Mouse (Mus musculus): Measurements from ENCODE around the gene Foxk2. TPM values are rescaled to one million over a fixed set of nuclear protein-coding genes. Genes with fewer than 3 reads are reported as not detected.

Gene Foxk2
- polyA plus RNA-seq, 1 experiment from 2014 or later, result 13.7 TPM

DNA sequence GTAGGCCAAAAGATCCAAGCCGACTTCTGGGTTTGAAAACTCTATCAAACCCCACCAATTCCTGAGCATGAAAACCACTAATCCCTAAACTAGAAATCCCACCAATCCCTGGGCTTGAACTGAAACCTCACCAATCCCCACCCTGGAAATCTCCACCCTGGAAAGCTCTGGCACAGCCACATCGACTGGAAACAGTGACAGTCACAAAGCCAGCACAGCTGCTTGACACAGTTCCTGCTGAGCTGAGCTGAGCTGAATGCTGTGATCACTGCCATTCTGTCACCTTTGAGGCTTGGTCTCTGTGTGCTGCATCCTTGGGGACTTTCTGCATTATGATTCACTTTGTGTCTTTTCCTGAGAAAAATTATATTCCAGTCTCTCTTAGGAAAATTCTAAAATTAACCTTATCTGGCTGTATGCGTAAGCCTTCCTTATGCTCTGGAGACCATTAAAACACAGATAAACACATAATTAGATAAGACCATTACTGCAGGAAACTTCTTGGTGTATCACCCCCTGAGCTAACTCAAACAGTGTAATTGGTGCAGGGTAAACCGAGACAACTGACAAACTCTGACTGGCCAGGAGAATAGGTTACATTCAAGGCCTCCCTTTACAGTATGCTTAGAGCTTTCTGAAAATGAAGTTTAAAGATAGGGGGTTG lies 28.0 kb upstream of the Foxk2 start:
- H3K9me3 ChIP-seq (ENCODE audit: control insufficient read depth, low read length), result no peaks in the 10 kb centered on the region
- H3K27ac ChIP-seq (ENCODE audit: low read depth, low read length), result no peak overlapping the region
- H3K4me3 ChIP-seq (ENCODE audit: low read depth, low read length), result no peak overlapping the region
- H3K27me3 ChIP-seq (ENCODE audit: control insufficient read depth, insufficient read depth, low read length), result no peaks in the 10 kb centered on the region
- H3K9ac ChIP-seq (ENCODE audit: low read length), result no peak overlapping the region
- H3K4me2 ChIP-seq, result no peak overlapping the region
- H3K36me3 ChIP-seq (ENCODE audit: control insufficient read depth, insufficient read depth, low read length), result no peaks in the 10 kb centered on the region
- H3K4me1 ChIP-seq (ENCODE audit: control insufficient read depth, insufficient read depth, low read length), result peaks cover 17% of the 10 kb centered on the region
- ATAC-seq (ENCODE audit: low FRiP score) (no peak), DNase-seq (ENCODE audit: low spot score, missing footprints) (no peak)
- WGBS, result 48% methylated on average over 4 of the region's 4 CpGs

GRCm38 (mm10) chr11:121232706-121233105 lies 27.1 kb upstream of the Foxk2 start:
- no peaks in the 10 kb centered on the region for H3K9me3 ChIP-seq (ENCODE audit: control insufficient read depth, low read length)
- H3K4me2 ChIP-seq, result no peak overlapping the region

GRCm38 (mm10) chr11:121235475-121236238 lies 24.1 kb upstream of the Foxk2 start:
- WGBS, result 24% methylated on average over 9 of the region's 9 CpGs
- Histone ChIP-seq H3K4me1 (ENCODE audit: control insufficient read depth, insufficient read depth, low read length) (peaks cover 14% of the 10 kb centered on the region), H3K4me3 (ENCODE audit: low read depth, low read length) (no peak overlapping the region; the same call in 1 of the 2 replicates), H3K27me3 (ENCODE audit: control insufficient read depth, insufficient read depth, low read length) (no peaks in the 10 kb centered on the region), H3K9me3 (ENCODE audit: control insufficient read depth, low read length) (no peaks in the 10 kb centered on the region), H3K36me3 (ENCODE audit: control insufficient read depth, insufficient read depth, low read length) (no peaks in the 10 kb centered on the region), H3K4me2 (peak overlapping the region; percentile 60), H3K9ac (ENCODE audit: low read length) (no peak overlapping the region), H3K27ac (ENCODE audit: low read depth, low read length) (peak overlapping the region; percentile 98)
- DNase-seq (ENCODE audit: low spot score, missing footprints), result peak; percentile 90
- ATAC-seq (ENCODE audit: low FRiP score), result no peak

More at GRCm38 (mm10) chr11:121232706-121233105, 27.1 kb upstream of the Foxk2 start:
- Histone ChIP-seq H3K27ac (ENCODE audit: low read depth, low read length) (no peak overlapping the region), H3K4me3 (ENCODE audit: low read depth, low read length) (no peak overlapping the region), H3K27me3 (ENCODE audit: control insufficient read depth, insufficient read depth, low read length) (no peaks in the 10 kb centered on the region), H3K4me1 (ENCODE audit: control insufficient read depth, insufficient read depth, low read length) (peaks cover 16% of the 10 kb centered on the region), H3K9ac (ENCODE audit: low read length) (no peak overlapping the region), H3K36me3 (ENCODE audit: control insufficient read depth, insufficient read depth, low read length) (no peaks in the 10 kb centered on the region)
- ATAC-seq (ENCODE audit: low FRiP score) (no peak), DNase-seq (ENCODE audit: low spot score, missing footprints) (peak; percentile 17)
- WGBS, result 38% methylated on average over 4 of the region's 4 CpGs

DNA sequence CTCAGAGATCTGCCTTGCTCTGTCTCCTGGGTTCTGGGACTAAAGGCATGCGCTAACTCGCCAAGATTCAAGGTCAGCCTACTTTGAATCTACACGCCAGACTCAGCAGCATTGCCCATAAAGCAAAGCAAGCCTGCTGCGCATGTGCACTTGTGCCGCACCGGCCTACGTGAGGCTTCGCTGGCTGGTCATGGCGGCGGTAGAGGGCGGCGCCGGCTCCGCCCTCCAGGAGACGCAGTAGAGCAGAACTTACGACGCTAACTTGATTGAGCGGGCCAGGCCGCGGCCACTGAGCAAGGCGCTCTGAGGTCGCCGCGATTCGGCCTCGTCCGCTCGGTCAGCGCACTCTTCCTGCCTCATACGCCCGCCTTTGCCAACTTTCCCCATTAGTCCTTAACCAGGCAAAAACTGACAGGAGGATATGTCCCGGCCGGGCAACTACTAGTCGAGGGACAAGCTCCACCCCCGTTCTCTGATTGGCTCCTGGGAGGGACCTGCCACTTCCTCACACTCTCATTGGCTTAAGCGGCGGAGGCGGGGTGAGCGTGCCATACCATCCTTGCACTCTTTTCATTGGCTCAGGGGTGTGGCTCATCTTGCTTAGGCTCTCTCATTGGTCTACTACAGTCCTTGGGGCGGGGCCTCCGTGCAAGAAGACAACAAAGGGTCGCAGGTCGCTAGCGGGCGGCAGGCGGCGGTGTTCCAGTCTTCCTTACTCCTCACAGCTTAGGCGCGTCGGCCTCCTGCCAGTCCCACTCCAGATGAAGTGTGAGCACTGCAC lies 23.0 kb upstream of the Foxk2 start, which contains the start of gene Narf:
TSS of gene Narf (plus strand) at position 690 of the 781 bp plus-strand sequence.
- Histone ChIP-seq H3K4me3 (ENCODE audit: low read depth, low read length) (peak within 1 kb of the TSS; percentile 72), H3K36me3 (ENCODE audit: control insufficient read depth, insufficient read depth, low read length) (no peaks in the 10 kb centered on the region), H3K9me3 (ENCODE audit: control insufficient read depth, low read length) (no peaks in the 10 kb centered on the region), H3K9ac (ENCODE audit: low read length) (peak within 1 kb of the TSS; percentile 87), H3K4me2 (peak within 1 kb of the TSS; percentile 60), H3K4me1 (ENCODE audit: control insufficient read depth, insufficient read depth, low read length) (peaks cover 14% of the 10 kb centered on the region), H3K27ac (ENCODE audit: low read depth, low read length) (peak within 1 kb of the TSS; percentile 98), H3K27me3 (ENCODE audit: control insufficient read depth, insufficient read depth, low read length) (no peaks in the 10 kb centered on the region)
- DNase-seq (ENCODE audit: low spot score, missing footprints) (peak; percentile 99), ATAC-seq (ENCODE audit: low FRiP score) (peak; percentile 100)
- WGBS, result under 1% methylated on average over 50 of the region's 50 CpGs

DNA sequence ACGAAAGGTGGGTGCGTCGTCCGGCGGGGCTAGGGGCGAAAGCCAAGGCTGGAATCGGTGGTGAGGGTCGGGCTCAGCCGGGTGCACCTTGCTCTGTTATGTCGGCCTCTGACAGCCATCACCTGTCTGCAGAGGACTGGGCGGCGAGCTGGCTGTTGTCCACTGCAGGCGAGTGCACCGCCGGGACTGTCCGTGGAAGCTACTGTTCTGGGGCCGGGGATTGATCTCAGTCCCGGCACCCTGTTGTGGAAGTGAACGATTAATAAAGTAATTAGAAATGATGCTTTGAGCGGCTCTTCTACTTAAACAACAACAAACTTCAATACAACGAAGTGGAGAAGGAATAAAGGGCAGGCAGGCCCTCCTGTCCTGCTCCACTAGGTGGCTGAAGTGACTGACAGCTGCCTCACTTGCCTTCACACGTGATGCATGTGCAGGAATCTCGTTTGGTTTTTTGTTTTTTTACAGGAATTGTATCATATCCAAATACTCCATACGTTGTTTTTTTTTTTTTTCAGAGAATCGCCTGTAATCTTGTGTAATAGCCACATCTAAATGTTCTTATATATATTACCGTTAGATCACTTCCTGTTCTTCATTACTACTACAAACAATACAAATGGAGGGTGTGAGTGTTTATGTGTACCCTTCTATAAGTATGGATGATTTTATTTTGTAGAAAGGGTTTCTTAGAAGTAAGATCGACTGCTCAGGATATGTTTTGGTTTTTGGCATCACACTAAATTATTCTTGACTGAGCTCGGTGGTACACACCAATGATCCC lies 22.3 kb upstream of the Foxk2 start:
- Histone ChIP-seq H3K36me3 (ENCODE audit: control insufficient read depth, insufficient read depth, low read length) (peaks cover 3% of the 10 kb centered on the region; the same call in 1 of the 2 replicates), H3K27ac (ENCODE audit: low read depth, low read length) (peak overlapping the region; percentile 98), H3K4me3 (ENCODE audit: low read depth, low read length) (peak overlapping the region; percentile 72), H3K27me3 (ENCODE audit: control insufficient read depth, insufficient read depth, low read length) (no peaks in the 10 kb centered on the region), H3K9ac (ENCODE audit: low read length) (peak overlapping the region; percentile 80), H3K9me3 (ENCODE audit: control insufficient read depth, low read length) (no peaks in the 10 kb centered on the region), H3K4me1 (ENCODE audit: control insufficient read depth, insufficient read depth, low read length) (peaks cover 14% of the 10 kb centered on the region), H3K4me2 (peak overlapping the region; percentile 60)
- WGBS, result 5% methylated on average over 28 of the region's 28 CpGs
- DNase-seq (ENCODE audit: low spot score, missing footprints) (no peak), ATAC-seq (ENCODE audit: low FRiP score) (peak; percentile 65; the same call in 1 of the 2 replicates)

DNA sequence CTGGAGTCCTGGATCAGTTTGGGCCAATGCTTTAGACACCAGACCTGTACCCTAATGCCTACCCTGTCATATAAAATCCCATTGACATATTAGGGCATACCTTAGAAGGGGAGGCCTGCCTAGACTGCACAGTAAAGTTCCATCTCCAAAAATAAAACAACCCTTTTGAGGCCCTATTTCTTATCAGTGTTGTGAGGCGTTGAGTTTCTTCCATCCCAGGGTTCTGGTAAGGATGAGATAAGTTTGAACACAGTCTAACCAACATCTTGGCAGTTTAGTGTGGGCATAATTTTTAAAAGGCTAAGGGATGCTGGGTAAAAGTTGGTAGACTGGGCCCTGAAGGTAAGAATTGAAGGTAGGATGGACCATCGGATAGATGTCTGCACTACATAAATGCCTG lies 20.1 kb upstream of the Foxk2 start:
- no peak overlapping the region for H3K4me2 ChIP-seq
- H3K27ac ChIP-seq (ENCODE audit: low read depth, low read length), result no peak overlapping the region
- ATAC-seq (ENCODE audit: low FRiP score) (no peak), DNase-seq (ENCODE audit: low spot score, missing footprints) (no peak)
- peaks cover 11% of the 10 kb centered on the region; the same call in 1 of the 2 replicates for H3K36me3 ChIP-seq (ENCODE audit: control insufficient read depth, insufficient read depth, low read length)
- 96% methylated on average over 2 of the region's 2 CpGs for WGBS
- no peaks in the 10 kb centered on the region for H3K9me3 ChIP-seq (ENCODE audit: control insufficient read depth, low read length)
- no peaks in the 10 kb centered on the region for H3K27me3 ChIP-seq (ENCODE audit: control insufficient read depth, insufficient read depth, low read length)
- no peak overlapping the region for H3K9ac ChIP-seq (ENCODE audit: low read length)
- peaks cover 14% of the 10 kb centered on the region for H3K4me1 ChIP-seq (ENCODE audit: control insufficient read depth, insufficient read depth, low read length)
- no peak overlapping the region for H3K4me3 ChIP-seq (ENCODE audit: low read depth, low read length)

DNA sequence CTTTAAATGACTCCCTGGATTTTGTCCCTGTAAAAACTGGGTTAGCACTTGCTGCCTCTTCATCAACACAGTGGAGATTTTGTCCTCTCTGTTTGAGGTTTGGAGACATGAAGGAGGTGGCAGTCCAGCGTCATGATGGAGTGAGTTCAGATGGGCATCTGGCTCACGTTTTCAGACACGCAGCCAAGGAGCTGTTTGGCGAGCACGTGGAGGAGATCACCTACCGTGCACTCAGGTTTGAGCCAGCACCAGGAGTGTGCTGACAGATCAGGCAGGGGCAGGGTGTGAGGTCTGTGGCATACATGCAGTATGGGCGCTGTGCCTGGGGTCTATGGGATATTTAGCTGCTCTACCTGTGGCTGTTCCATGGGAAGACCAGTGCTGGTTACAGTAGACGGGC lies 9.6 kb upstream of the Foxk2 start:
- DNase-seq (ENCODE audit: low spot score, missing footprints) (no peak), ATAC-seq (ENCODE audit: low FRiP score) (no peak)
- no peak overlapping the region for H3K4me2 ChIP-seq
- H3K9me3 ChIP-seq (ENCODE audit: control insufficient read depth, low read length), result no peaks in the 10 kb centered on the region
- H3K27ac ChIP-seq (ENCODE audit: low read depth, low read length), result no peak overlapping the region
- H3K27me3 ChIP-seq (ENCODE audit: control insufficient read depth, insufficient read depth, low read length), result no peaks in the 10 kb centered on the region
- H3K9ac ChIP-seq (ENCODE audit: low read length), result no peak overlapping the region
- H3K36me3 ChIP-seq (ENCODE audit: control insufficient read depth, insufficient read depth, low read length), result peaks cover 68% of the 10 kb centered on the region
- WGBS, result 91% methylated on average over 8 of the region's 8 CpGs
- no peaks in the 10 kb centered on the region for H3K4me1 ChIP-seq (ENCODE audit: control insufficient read depth, insufficient read depth, low read length)
- H3K4me3 ChIP-seq (ENCODE audit: low read depth, low read length), result no peak overlapping the region

DNA sequence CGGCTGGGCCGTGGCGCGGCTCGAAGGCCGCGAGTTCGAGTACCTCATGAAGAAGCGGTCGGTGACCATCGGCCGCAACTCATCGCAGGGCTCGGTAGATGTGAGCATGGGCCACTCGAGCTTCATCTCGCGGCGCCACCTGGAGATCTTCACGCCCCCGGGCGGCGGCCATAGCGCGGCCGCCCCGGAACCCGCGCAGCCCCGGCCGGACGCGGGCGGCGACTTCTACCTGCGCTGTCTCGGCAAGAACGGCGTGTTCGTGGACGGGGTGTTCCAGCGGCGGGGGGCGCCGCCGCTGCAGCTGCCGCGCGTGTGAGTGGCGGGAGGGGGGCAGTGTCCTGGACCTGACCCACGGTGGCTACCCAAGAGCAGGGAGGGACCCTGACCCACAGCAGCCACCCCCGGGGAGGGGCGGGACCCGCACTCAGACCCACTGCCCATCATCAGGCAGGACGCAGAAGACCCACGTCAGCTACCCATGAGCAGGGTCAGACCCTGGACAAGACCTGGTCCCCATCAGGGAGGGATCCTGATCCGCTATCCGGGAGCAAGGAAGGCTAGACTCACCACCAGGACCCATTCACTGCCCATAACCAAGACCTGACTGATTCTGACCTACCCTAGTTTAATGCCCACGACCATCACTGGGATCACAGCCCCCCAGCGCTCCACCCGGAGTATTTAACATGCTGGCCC lies 569 bp downstream of the Foxk2 start:
- H3K9ac ChIP-seq (ENCODE audit: low read length), result peak overlapping the region; percentile 97
- ATAC-seq (ENCODE audit: low FRiP score), result peak; percentile 38
- peak; percentile 91 for DNase-seq (ENCODE audit: low spot score, missing footprints)
- no peaks in the 10 kb centered on the region for H3K9me3 ChIP-seq (ENCODE audit: control insufficient read depth, low read length)
- H3K27me3 ChIP-seq (ENCODE audit: control insufficient read depth, insufficient read depth, low read length), result no peaks in the 10 kb centered on the region
- H3K4me2 ChIP-seq, result peak overlapping the region; percentile 89
- peaks cover 11% of the 10 kb centered on the region for H3K36me3 ChIP-seq (ENCODE audit: control insufficient read depth, insufficient read depth, low read length)
- peak overlapping the region; percentile 28 for H3K27ac ChIP-seq (ENCODE audit: low read depth, low read length)
- H3K4me3 ChIP-seq (ENCODE audit: low read depth, low read length), result peak overlapping the region; percentile 97
- H3K4me1 ChIP-seq (ENCODE audit: control insufficient read depth, insufficient read depth, low read length), result peaks cover 14% of the 10 kb centered on the region
- WGBS, result under 1% methylated on average over 50 of the region's 60 CpGs
